Mouse (Mus musculus): ENCODE data around the gene Rad9b. TPM values are rescaled to one million over a fixed set of nuclear protein-coding genes. Genes with fewer than 3 reads are reported as not detected.
A peak's percentile ranks its signal among the peaks of the same experiment; 100 is the strongest.

The Rad9b gene
- polyA plus RNA-seq, 1 experiment = 7.2 TPM

DNA sequence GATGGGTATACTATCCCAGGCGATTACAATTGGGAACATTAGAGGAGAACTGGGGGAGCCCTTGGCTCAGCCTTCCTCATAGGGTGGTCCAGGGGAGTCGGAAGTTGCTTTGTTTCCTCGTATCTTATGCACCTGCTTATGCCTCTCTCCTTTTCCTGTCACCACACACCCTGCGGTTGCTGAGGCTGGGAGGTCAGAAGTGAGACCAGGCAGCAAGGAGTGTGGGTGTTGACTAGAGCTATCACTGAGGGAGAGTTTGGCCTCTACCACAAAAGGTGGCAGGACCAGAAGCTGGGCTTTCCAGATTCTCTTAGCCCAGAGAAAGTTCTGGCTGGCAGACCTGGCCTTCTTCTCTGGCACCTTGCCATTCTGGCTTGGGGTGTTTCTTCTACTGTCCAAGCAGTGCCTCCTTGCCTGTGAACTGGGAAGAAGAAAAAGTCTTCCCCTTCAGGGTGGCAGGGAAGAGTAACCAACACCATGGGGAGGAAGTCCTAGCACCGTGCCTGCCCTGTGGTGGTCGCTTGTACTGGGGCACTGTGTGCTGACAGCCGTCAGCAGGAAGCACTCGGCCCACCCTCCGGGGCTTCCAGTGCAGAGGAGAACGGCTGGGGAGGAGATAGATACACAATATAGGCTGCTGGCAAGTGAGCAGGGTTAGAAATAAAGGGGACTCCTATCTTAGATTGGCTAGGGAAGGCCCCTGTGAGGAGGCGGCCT lies 36.5 kb downstream of the Rad9b start:
- peak; percentile 75 for DNase-seq
- no peaks in the 10 kb centered on the region for H3K27me3 ChIP-seq (ENCODE audit: control insufficient read depth, insufficient read depth, low read length)
- H3K4me1 ChIP-seq (replicated peaks; ENCODE audit: control insufficient read depth, insufficient read depth, low read length) = peaks cover 57% of the 10 kb centered on the region
- H3K36me3 ChIP-seq (ENCODE audit: control insufficient read depth, insufficient read depth, low read length) = peaks cover 30% of the 10 kb centered on the region
- no peak; the same call in 1 of the 2 replicates for TF ChIP-seq POLR2A (IDR thresholded peaks at IDR 0.05; ENCODE audit: control insufficient read depth, extremely low read depth, insufficient read depth, low read length, poor library complexity)
- no peak for TF ChIP-seq CTCF (IDR thresholded peaks at IDR 0.05; ENCODE audit: borderline replicate concordance, control insufficient read depth, extremely low read depth, insufficient read depth, low read length, poor library complexity)
- peak overlapping the region; percentile 17 for H3K4me3 ChIP-seq (ENCODE audit: control insufficient read depth, insufficient read depth, low read length)
- H3K27ac ChIP-seq (ENCODE audit: control insufficient read depth, insufficient read depth, low read length) = peak overlapping the region; percentile 94
- WGBS = 13% methylated on average over 11 of the region's 11 CpGs

- peak overlapping the region; percentile 5; the same call in 1 of the 2 replicates for H3K4me3 ChIP-seq (ENCODE audit: control insufficient read depth, insufficient read depth, low read length)
- H3K27ac ChIP-seq (ENCODE audit: control insufficient read depth, insufficient read depth, low read length) = peak overlapping the region; percentile 78
- DNase-seq = peak; percentile 58
- H3K27me3 ChIP-seq (ENCODE audit: control insufficient read depth, insufficient read depth, low read length) = no peaks in the 10 kb centered on the region
- 2% methylated on average over 20 of the region's 20 CpGs for WGBS
- TF ChIP-seq CTCF (IDR thresholded peaks at IDR 0.05; ENCODE audit: borderline replicate concordance, control insufficient read depth, extremely low read depth, insufficient read depth, low read length, poor library complexity) = no peak
- TF ChIP-seq POLR2A (IDR thresholded peaks at IDR 0.05; ENCODE audit: control insufficient read depth, extremely low read depth, insufficient read depth, low read length, poor library complexity) = no peak
- H3K4me1 ChIP-seq (replicated peaks; ENCODE audit: control insufficient read depth, insufficient read depth, low read length) = peaks cover 70% of the 10 kb centered on the region
- H3K36me3 ChIP-seq (ENCODE audit: control insufficient read depth, insufficient read depth, low read length) = peaks cover 9% of the 10 kb centered on the region
Measured at GRCm38 (mm10) chr5:122314966-122315667, 38.9 kb downstream of the Rad9b start.

DNA sequence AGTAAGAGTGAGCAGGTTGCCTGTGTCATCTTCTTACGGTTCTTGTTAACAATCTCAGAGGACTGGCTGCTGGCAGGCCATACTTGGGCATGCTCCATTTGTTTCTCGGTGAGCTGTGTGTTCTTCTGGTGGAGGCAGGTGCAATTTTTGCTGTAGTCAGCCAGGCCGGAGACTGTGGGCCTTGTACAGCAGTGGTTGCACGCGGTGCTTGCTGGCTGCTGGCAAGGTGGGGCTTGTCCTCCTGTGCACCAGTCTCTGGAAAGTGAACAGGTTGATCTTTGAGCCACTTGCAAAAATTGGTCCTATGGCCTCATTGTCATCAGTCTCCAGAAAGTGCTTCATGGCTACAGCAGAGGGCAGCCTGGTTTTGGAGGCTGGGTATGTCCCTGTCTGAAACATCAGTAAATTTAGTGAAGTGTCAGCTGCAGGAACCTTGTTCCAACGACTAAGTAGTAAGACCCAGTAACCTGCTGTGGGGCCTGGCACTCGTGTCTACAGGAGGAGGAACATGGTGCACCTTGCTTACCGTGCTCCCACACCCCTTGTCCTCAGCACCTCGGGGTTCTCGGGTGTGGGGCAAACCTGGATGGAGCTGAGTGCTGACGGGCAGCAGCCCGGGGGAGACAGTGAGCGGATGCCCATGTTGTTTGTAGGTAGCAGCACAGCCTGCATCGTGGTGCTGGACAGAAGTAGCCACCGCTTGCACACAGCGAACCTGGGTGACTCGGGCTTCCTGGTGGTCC lies 40.9 kb downstream of the Rad9b start:
- WGBS = 66% methylated on average over 17 of the region's 17 CpGs
- peaks cover 12% of the 10 kb centered on the region for H3K36me3 ChIP-seq (ENCODE audit: control insufficient read depth, insufficient read depth, low read length)

GRCm38 (mm10) chr5:122312346-122312745 lies 41.7 kb downstream of the Rad9b start:
- TF ChIP-seq CTCF (IDR thresholded peaks at IDR 0.05; ENCODE audit: borderline replicate concordance, control insufficient read depth, extremely low read depth, insufficient read depth, low read length, poor library complexity) (no peak), POLR2A (IDR thresholded peaks at IDR 0.05; ENCODE audit: control insufficient read depth, extremely low read depth, insufficient read depth, low read length, poor library complexity) (no peak)
- Histone ChIP-seq H3K4me1 (replicated peaks; ENCODE audit: control insufficient read depth, insufficient read depth, low read length) (peaks cover 63% of the 10 kb centered on the region), H3K4me3 (ENCODE audit: control insufficient read depth, insufficient read depth, low read length) (no peak overlapping the region), H3K27me3 (ENCODE audit: control insufficient read depth, insufficient read depth, low read length) (no peaks in the 10 kb centered on the region), H3K36me3 (ENCODE audit: control insufficient read depth, insufficient read depth, low read length) (peaks cover 14% of the 10 kb centered on the region), H3K27ac (ENCODE audit: control insufficient read depth, insufficient read depth, low read length) (peak overlapping the region; percentile 93)
- 93% methylated on average over 4 of the region's 4 CpGs for WGBS
- DNase-seq = no peak

More for the DNA sequence above, 40.9 kb downstream of the Rad9b start:
- H3K4me1 ChIP-seq (replicated peaks; ENCODE audit: control insufficient read depth, insufficient read depth, low read length) = peaks cover 68% of the 10 kb centered on the region
- no peak overlapping the region for H3K4me3 ChIP-seq (ENCODE audit: control insufficient read depth, insufficient read depth, low read length)
- H3K27ac ChIP-seq (ENCODE audit: control insufficient read depth, insufficient read depth, low read length) = peak overlapping the region; percentile 93
- no peaks in the 10 kb centered on the region for H3K27me3 ChIP-seq (ENCODE audit: control insufficient read depth, insufficient read depth, low read length)
- peak; percentile 43 for DNase-seq
- TF ChIP-seq POLR2A (IDR thresholded peaks at IDR 0.05; ENCODE audit: control insufficient read depth, extremely low read depth, insufficient read depth, low read length, poor library complexity) = no peak
- TF ChIP-seq CTCF (IDR thresholded peaks at IDR 0.05; ENCODE audit: borderline replicate concordance, control insufficient read depth, extremely low read depth, insufficient read depth, low read length, poor library complexity) = no peak

GRCm38 (mm10) chr5:122311692-122312091 lies 42.3 kb downstream of the Rad9b start:
- H3K4me1 ChIP-seq (replicated peaks; ENCODE audit: control insufficient read depth, insufficient read depth, low read length) = peaks cover 59% of the 10 kb centered on the region
- H3K27me3 ChIP-seq (ENCODE audit: control insufficient read depth, insufficient read depth, low read length) = no peaks in the 10 kb centered on the region
- 8% methylated on average over 7 of the region's 7 CpGs for WGBS
- DNase-seq = peak; percentile 73
- peaks cover 14% of the 10 kb centered on the region for H3K36me3 ChIP-seq (ENCODE audit: control insufficient read depth, insufficient read depth, low read length)
- H3K4me3 ChIP-seq (ENCODE audit: control insufficient read depth, insufficient read depth, low read length) = no peak overlapping the region
- TF ChIP-seq POLR2A (IDR thresholded peaks at IDR 0.05; ENCODE audit: control insufficient read depth, extremely low read depth, insufficient read depth, low read length, poor library complexity) = no peak
- 0 out of 2 replicates have a peak, but pooled peaks have one; percentile 15 for TF ChIP-seq CTCF (IDR thresholded peaks at IDR 0.05; ENCODE audit: borderline replicate concordance, control insufficient read depth, extremely low read depth, insufficient read depth, low read length, poor library complexity)
- H3K27ac ChIP-seq (ENCODE audit: control insufficient read depth, insufficient read depth, low read length) = peak overlapping the region; percentile 100

- Histone ChIP-seq H3K27ac (ENCODE audit: control insufficient read depth, insufficient read depth, low read length) (peak overlapping the region; percentile 100), H3K4me3 (ENCODE audit: control insufficient read depth, insufficient read depth, low read length) (no peak overlapping the region), H3K4me1 (replicated peaks; ENCODE audit: control insufficient read depth, insufficient read depth, low read length) (peaks cover 53% of the 10 kb centered on the region), H3K27me3 (ENCODE audit: control insufficient read depth, insufficient read depth, low read length) (no peaks in the 10 kb centered on the region), H3K36me3 (ENCODE audit: control insufficient read depth, insufficient read depth, low read length) (peaks cover 14% of the 10 kb centered on the region)
- no peak for TF ChIP-seq CTCF (IDR thresholded peaks at IDR 0.05; ENCODE audit: borderline replicate concordance, control insufficient read depth, extremely low read depth, insufficient read depth, low read length, poor library complexity)
- TF ChIP-seq POLR2A (IDR thresholded peaks at IDR 0.05; ENCODE audit: control insufficient read depth, extremely low read depth, insufficient read depth, low read length, poor library complexity) = no peak
- WGBS = 5% methylated on average over 8 of the region's 8 CpGs
- peak; percentile 67 for DNase-seq
Measured at GRCm38 (mm10) chr5:122310699-122311098, 43.3 kb downstream of the Rad9b start.

All from thymus, adult 2 months (tissue).